Mouse (Mus musculus) heart, adult 2 months (tissue): ENCODE data around the gene Tubgcp2. TPM values are rescaled to one million over a fixed set of nuclear protein-coding genes. Genes with fewer than 3 reads are reported as not detected.

Experiments
- DNase-seq, 2 experiments: peaks; one replicate each; pipeline ENCODE4 v3.0.0; 2021
- H3K27ac ChIP-seq: fragments of 200-600 bp; 2 replicates; pipeline ENCODE4 v1.8.1; 2022
- H3K27me3 ChIP-seq: fragments of 200-500 bp; 2 replicates; pipeline ENCODE4 v1.6.1; 2012; ENCODE audit warnings: mild to moderate bottlenecking, low read length, inconsistent platforms, mixed read lengths; ENCODE audit not compliant: control insufficient read depth, insufficient read depth
- H3K36me3 ChIP-seq: fragments of 200-500 bp; 2 replicates; pipeline ENCODE4 v1.6.1; 2012; ENCODE audit warnings: low read length, inconsistent platforms; ENCODE audit not compliant: control insufficient read depth, insufficient read depth
- H3K4me1 ChIP-seq: fragments of 200-500 bp; 2 replicates; pipeline ENCODE4 v1.6.1; 2011; ENCODE audit warnings: low read length; ENCODE audit not compliant: control insufficient read depth, insufficient read depth
- H3K4me3 ChIP-seq: fragments of 200-600 bp; 2 replicates; pipeline ENCODE4 v1.8.1; 2022
- H3K79me2 ChIP-seq: fragments of 200-500 bp; replicated peaks from 2 replicates; pipeline ENCODE4 v1.6.1; 2012; ENCODE audit warnings: mild to moderate bottlenecking, inconsistent platforms, low read length, moderate library complexity, mixed read lengths; ENCODE audit not compliant: control insufficient read depth, insufficient read depth
- H3K9ac ChIP-seq: fragments of 200-500 bp; 2 replicates; pipeline ENCODE4 v1.6.1; 2012; ENCODE audit warnings: low read depth, mild to moderate bottlenecking, control low read depth, inconsistent platforms, low read length, mixed read lengths
- CTCF ChIP-seq: fragments of 200-600 bp; IDR thresholded peaks from 2 replicates; pipeline ENCODE4 v1.8.1; 2022; ENCODE audit warnings: antibody characterized with exemption, mild to moderate bottlenecking, moderate library complexity
- EP300 ChIP-seq: fragments of 200-500 bp; IDR thresholded peaks from 2 replicates; pipeline ENCODE4 v1.6.1; 2011; ENCODE audit warnings: low read depth, low read length, control low read depth; ENCODE audit not compliant: insufficient read depth
- POLR2A ChIP-seq: fragments of 200-500 bp; IDR thresholded peaks from 2 replicates; pipeline ENCODE4 v1.6.1; 2011; ENCODE audit warnings: mild to moderate bottlenecking, low read depth, low read length, control low read depth; ENCODE audit not compliant: insufficient read depth
- WGBS: fragments of 180-500 bp; shearing (Covaris S2); methylation state at CpG from one replicate; pipeline ENCODE4 v1.1.7; 2018; 5-methylcytosine and 5-hydroxymethylcytosine counted together
- intact Hi-C: fragments of 180-260 bp; cut with DNase I; formaldehyde crosslinking; loops from one replicate; pipeline ENCODE4 v1.15.1; 2025
- polyA plus RNA-seq: library from polyadenylated mRNA; depleted of rRNA; stranded (reverse); fragments of >200 nt; gene quantifications from 2 replicates; pipeline ENCODE4 v1.2.3, GENCODE M21; 2012
- total RNA-seq, 2 experiments: library from RNA; stranded (reverse); gene quantifications; 2 replicates each; pipeline ENCODE4 v1.2.3; 2021

Tubgcp2 gene
- total and polyA plus RNA-seq, 3 experiments, result 21.7 to 33.5 (median 28.4) TPM

DNA sequence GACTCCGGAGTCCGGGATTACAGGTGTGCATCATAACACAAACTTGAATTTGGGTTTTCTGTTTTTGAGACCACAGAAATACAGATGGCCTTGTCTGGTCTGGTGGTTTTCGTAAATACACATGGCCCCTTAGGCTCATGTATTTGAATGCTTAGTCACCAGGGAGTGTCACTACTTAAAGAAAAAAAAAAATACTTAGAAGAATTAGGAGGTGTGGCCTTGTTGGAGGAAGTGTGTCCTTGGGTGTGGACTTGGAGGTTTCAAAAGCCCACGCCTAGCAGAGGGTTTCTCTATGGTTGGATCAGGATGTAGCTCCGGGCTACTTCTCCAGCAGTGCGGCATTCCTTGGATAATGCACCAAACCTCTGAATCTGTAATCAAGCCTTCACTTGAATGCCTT lies 41.2 kb upstream of the Tubgcp2 start:
- H3K4me3 ChIP-seq, result no peak overlapping the region
- 56% methylated on average over 6 of the region's 6 CpGs for WGBS
- intact Hi-C loops, result loop anchor here (1.0 to 5.0 kb wide), 2 partner anchors 64 to 750 kb away; no protein-coding TSS in a partner anchor
- no peak overlapping the region for H3K9ac ChIP-seq
- no peak overlapping the region for H3K27ac ChIP-seq
- DNase-seq, result no peak
- no peaks in the 10 kb centered on the region for H3K36me3 ChIP-seq
- H3K27me3 ChIP-seq, result peaks cover 2% of the 10 kb centered on the region; the same call in 1 of the 2 replicates
- H3K79me2 ChIP-seq, result no peaks in the 10 kb centered on the region
- H3K4me1 ChIP-seq, result no peaks in the 10 kb centered on the region
- TF ChIP-seq POLR2A, result no peak
- no peak for TF ChIP-seq EP300
- TF ChIP-seq CTCF, result no peak

GRCm38 (mm10) chr7:140070042-140070711 lies 33.7 kb upstream of the Tubgcp2 start:
- intact Hi-C loops, result no loop called here
- Histone ChIP-seq H3K9ac (peak overlapping the region; percentile 47), H3K4me3 (peak overlapping the region; percentile 34), H3K36me3 (no peaks in the 10 kb centered on the region), H3K4me1 (no peaks in the 10 kb centered on the region), H3K27ac (no peak overlapping the region), H3K79me2 (no peaks in the 10 kb centered on the region), H3K27me3 (no peaks in the 10 kb centered on the region; the same call in 1 of the 2 replicates)
- WGBS, result 27% methylated on average over 39 of the region's 39 CpGs
- no peak for TF ChIP-seq EP300
- TF ChIP-seq POLR2A, result peak; percentile 72
- DNase-seq, result peak; percentile 31 to 34

GRCm38 (mm10) chr7:140067397-140067796 lies 30.9 kb upstream of the Tubgcp2 start:
- WGBS, result 57% methylated on average over 6 of the region's 6 CpGs
- H3K27ac ChIP-seq, result no peak overlapping the region
- H3K27me3 ChIP-seq, result no peaks in the 10 kb centered on the region; the same call in 1 of the 2 replicates
- no peaks in the 10 kb centered on the region for H3K79me2 ChIP-seq
- no peak overlapping the region for H3K9ac ChIP-seq
- H3K4me1 ChIP-seq, result no peaks in the 10 kb centered on the region
- DNase-seq, result no peak
- H3K36me3 ChIP-seq, result no peaks in the 10 kb centered on the region
- intact Hi-C loops, result no loop called here
- H3K4me3 ChIP-seq, result no peak overlapping the region
- TF ChIP-seq CTCF (no peak), POLR2A (no peak), EP300 (no peak)

GRCm38 (mm10) chr7:140063092-140063491 lies 26.6 kb upstream of the Tubgcp2 start:
- Histone ChIP-seq H3K9ac (no peak overlapping the region), H3K4me1 (no peaks in the 10 kb centered on the region), H3K36me3 (no peaks in the 10 kb centered on the region), H3K27me3 (peaks cover 17% of the 10 kb centered on the region), H3K4me3 (no peak overlapping the region), H3K27ac (no peak overlapping the region), H3K79me2 (no peaks in the 10 kb centered on the region)
- peak; percentile 38 to 64 for DNase-seq
- intact Hi-C loops, result loop anchor here (2.0 kb wide), 1 partner anchor 158 kb away; no protein-coding TSS in a partner anchor
- TF ChIP-seq EP300, result no peak
- TF ChIP-seq CTCF, result peak; percentile 76
- WGBS, result 20% methylated on average over 7 of the region's 7 CpGs

- no peaks in the 10 kb centered on the region for H3K4me1 ChIP-seq
- no peak overlapping the region for H3K4me3 ChIP-seq
- no peak overlapping the region for H3K9ac ChIP-seq
- TF ChIP-seq CTCF, result peak; percentile 43
- TF ChIP-seq POLR2A, result no peak
- intact Hi-C loops, result loop anchor here (1.0 to 2.0 kb wide), 2 partner anchors 93 to 158 kb away; no protein-coding TSS in a partner anchor
- no peak for DNase-seq
- no peak overlapping the region for H3K27ac ChIP-seq
- H3K36me3 ChIP-seq, result no peaks in the 10 kb centered on the region
- H3K79me2 ChIP-seq, result no peaks in the 10 kb centered on the region
- 21% methylated on average over 11 of the region's 11 CpGs for WGBS
- peaks cover 22% of the 10 kb centered on the region for H3K27me3 ChIP-seq
Observed at GRCm38 (mm10) chr7:140062307-140062706, 25.8 kb upstream of the Tubgcp2 start.

GRCm38 (mm10) chr7:140061832-140062130 lies 25.3 kb upstream of the Tubgcp2 start:
- Histone ChIP-seq H3K79me2 (no peaks in the 10 kb centered on the region), H3K36me3 (no peaks in the 10 kb centered on the region), H3K9ac (no peak overlapping the region), H3K4me3 (no peak overlapping the region), H3K27me3 (peaks cover 24% of the 10 kb centered on the region), H3K4me1 (no peaks in the 10 kb centered on the region), H3K27ac (no peak overlapping the region)
- no peak for TF ChIP-seq CTCF
- no peak for TF ChIP-seq POLR2A
- no peak for TF ChIP-seq EP300
- 5% methylated on average over 6 of the region's 6 CpGs for WGBS
- intact Hi-C loops, result loop anchor here (1.0 to 2.0 kb wide), 2 partner anchors 92 to 157 kb away; no protein-coding TSS in a partner anchor
- no peak for DNase-seq
